Comparison of ENCODE assay signal across 26 mouse cellular contexts in the genomic region with DNA sequence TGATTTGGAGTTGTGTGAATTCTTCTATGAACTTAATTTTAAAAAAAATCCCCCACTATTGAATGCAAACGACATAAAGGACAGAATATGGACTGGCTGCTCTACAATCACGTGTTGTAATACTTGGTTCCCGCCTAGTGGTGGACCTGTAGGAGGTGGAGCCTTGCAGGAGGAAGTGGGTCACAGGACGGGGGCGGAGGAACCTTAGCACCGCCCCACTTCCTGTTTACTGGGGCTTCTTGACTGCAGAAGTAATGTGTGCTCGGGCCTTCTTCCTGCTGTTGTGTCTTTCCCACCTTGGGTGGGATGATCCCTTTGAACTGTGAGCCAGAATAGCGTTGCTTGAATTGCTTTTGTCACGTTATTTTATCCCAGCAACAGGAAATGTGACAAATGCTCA. TPM values are rescaled to one million over a fixed set of nuclear protein-coding genes. Genes with fewer than 3 reads are reported as not detected.
DNase-seq lines count a peak whose midpoint lies in the region; ATAC-seq and TF ChIP-seq lines count a peak whose summit lies in the region.
"Had no signal": no experiment of that assay in that cellular context is flagged by ENCODE, and none has a peak within 500 bp of the region (broad histone marks: within the 10 kb centered on the region; RNA-seq: fewer than 3 reads in every experiment).

No protein-coding gene starts in this region.

- no peaks in the 10 kb centered on the region for H3K27me3 ChIP-seq in MEL (ENCODE audit: control insufficient read depth in 1 of 2, insufficient read depth in 2 of 2, low read length in 2 of 2)
- H3K27me3 ChIP-seq in splenic B cell, adult 2 months (ENCODE audit: control insufficient read depth, insufficient read depth, low read length, poor library complexity, severe bottlenecking): no peaks in the 10 kb centered on the region
- H3K27me3 ChIP-seq in midbrain, embryonic 11.5 days (ENCODE audit: control insufficient read depth, insufficient read depth, low read length): no peaks in the 10 kb centered on the region
- H3K27me3 ChIP-seq: heart, embryonic 13.5 days had no signal

- DNase-seq in 416B (ENCODE audit: low read depth) (peak; percentile 5), MEL (ENCODE audit: low read depth, low spot score) (peak; percentile 4)
- peak; percentile 48 to 54 for DNase-seq in B cell, adult 2 months
- peak; percentile 8 for DNase-seq in splenic B cell, adult 2 months (ENCODE audit: low read depth, low spot score)
- no peak for DNase-seq in midbrain, embryonic 11.5 days (ENCODE audit: low spot score, missing footprints)
- no peak for DNase-seq in frontal cortex, adult 2 months (ENCODE audit: extremely low spot score in 1 of 2, low spot score in 1 of 2)
- DNase-seq in heart, adult 18-20 months: no peak
- DNase-seq: adrenal gland, adult 8-10 months; adrenal gland, postnatal 25 days; cerebellum, adult 11-12 months; cerebellum, adult 8-10 months; cerebellum, postnatal 10 days; cerebellum, postnatal 36 days; forebrain, postnatal 0 days; gastrocnemius, postnatal 25 days; heart, adult 2 months; heart, postnatal 14 days; heart, postnatal 4 days had no signal

- H3K9me3 ChIP-seq in MEL (replicated peaks; ENCODE audit: insufficient read depth, low read length): no peaks in the 10 kb centered on the region
- H3K9me3 ChIP-seq in midbrain, embryonic 11.5 days (ENCODE audit: control insufficient read depth, low read length): no peaks in the 10 kb centered on the region; the same call in 1 of the 2 replicates
- H3K9me3 ChIP-seq: heart, embryonic 10.5 days had no signal

- no peak for ATAC-seq in midbrain, embryonic 11.5 days (ENCODE audit: low FRiP score)
- ATAC-seq: activated CD4-positive, CD25-positive, alpha-beta regulatory T cell, adult 4 months; forebrain, embryonic 14.5 days; forebrain, postnatal 0 days; intestine, postnatal 0 days; Patski had no signal

- no peak overlapping the region for H3K9ac ChIP-seq in MEL (ENCODE audit: control insufficient read depth, low read depth, low read length, poor library complexity, severe bottlenecking)
- no peak overlapping the region for H3K9ac ChIP-seq in midbrain, embryonic 11.5 days (ENCODE audit: low read length)
- H3K9ac ChIP-seq: forebrain, postnatal 0 days; heart, embryonic 13.5 days; hindbrain, embryonic 14.5 days had no signal

- no peaks in the 10 kb centered on the region for H3K36me3 ChIP-seq in MEL (ENCODE audit: control insufficient read depth in 1 of 2, insufficient read depth in 2 of 2, low read length in 2 of 2)
- no peaks in the 10 kb centered on the region for H3K36me3 ChIP-seq in splenic B cell, adult 2 months (ENCODE audit: control insufficient read depth, insufficient read depth, low read length, poor library complexity, severe bottlenecking)
- no peaks in the 10 kb centered on the region for H3K36me3 ChIP-seq in midbrain, embryonic 11.5 days (ENCODE audit: control insufficient read depth, insufficient read depth, low read length)
- H3K36me3 ChIP-seq: heart, embryonic 10.5 days; heart, embryonic 13.5 days had no signal

- no peak for TF ChIP-seq EP300 in MEL (IDR thresholded peaks at IDR 0.05; ENCODE audit: low read depth in 1 of 2, low read length in 2 of 2)

- TF ChIP-seq RAD21 in MEL (IDR thresholded peaks at IDR 0.05; ENCODE audit: low read depth, low read length): no peak

- 89% methylated on average over 9 of the region's 9 CpGs for WGBS in midbrain, embryonic 11.5 days

- H3K79me2 ChIP-seq in MEL (ENCODE audit: control insufficient read depth, insufficient read depth, low read length, poor library complexity): no peaks in the 10 kb centered on the region

- TF ChIP-seq POLR2A in MEL (IDR thresholded peaks at IDR 0.05; ENCODE audit: control insufficient read depth in 1 of 2, insufficient read depth in 1 of 2, low read depth in 1 of 2, low read length in 2 of 2, poor library complexity in 1 of 2): no peak

- no peaks in the 10 kb centered on the region for H3K4me1 ChIP-seq in MEL (ENCODE audit: control insufficient read depth in 1 of 2, insufficient read depth in 2 of 2, low read length in 2 of 2)
- no peaks in the 10 kb centered on the region for H3K4me1 ChIP-seq in midbrain, embryonic 11.5 days (ENCODE audit: control insufficient read depth, insufficient read depth, low read length)
- H3K4me1 ChIP-seq: heart, embryonic 10.5 days; heart, embryonic 13.5 days had no signal

- no peak for TF ChIP-seq CTCF in MEL (IDR thresholded peaks at IDR 0.05 in 2 of 3, conservative IDR thresholded peaks at IDR 0.05 in 1 of 3; ENCODE audit: control insufficient read depth in 1 of 3, insufficient read depth in 1 of 3, low read depth in 2 of 3, low read length in 3 of 3, poor library complexity in 1 of 3, severe bottlenecking in 1 of 3)

- H3K4me3 ChIP-seq in MEL (ENCODE audit: control insufficient read depth in 1 of 2, insufficient read depth in 1 of 2, low read depth in 2 of 2, low read length in 2 of 2): no peak overlapping the region
- H3K4me3 ChIP-seq in midbrain, embryonic 11.5 days (ENCODE audit: low read depth, low read length): no peak overlapping the region
- H3K4me3 ChIP-seq: heart, adult 2 months; heart, embryonic 10.5 days; heart, embryonic 13.5 days had no signal

- no peak overlapping the region for H3K27ac ChIP-seq in MEL (ENCODE audit: control insufficient read depth, low read depth, low read length)
- H3K27ac ChIP-seq in midbrain, embryonic 11.5 days (ENCODE audit: low read depth, low read length): no peak overlapping the region
- H3K27ac ChIP-seq: heart, adult 2 months; heart, embryonic 10.5 days; heart, embryonic 13.5 days; hindbrain, embryonic 14.5 days had no signal

- H3K4me2 ChIP-seq in midbrain, embryonic 11.5 days: no peak overlapping the region
- H3K4me2 ChIP-seq: heart, embryonic 13.5 days; hindbrain, embryonic 14.5 days had no signal

TF ChIP-seq in MEL, 35 proteins besides CTCF, POLR2A, EP300 and RAD21:
- TF ChIP-seq MYC (IDR thresholded peaks at IDR 0.05; ENCODE audit: low read depth, low read length) (no peak), ZMIZ1 (IDR thresholded peaks at IDR 0.05; ENCODE audit: low read depth, low read length) (no peak), SIN3A (IDR thresholded peaks at IDR 0.05; ENCODE audit: low read length) (no peak), MAFK (IDR thresholded peaks at IDR 0.05; ENCODE audit: borderline replicate concordance, low read depth, low read length) (no peak), MEF2A (IDR thresholded peaks at IDR 0.05; ENCODE audit: extremely low read depth, insufficient replicate concordance, low read depth, low read length, poor library complexity, severe bottlenecking) (no peak), KAT2A (conservative IDR thresholded peaks at IDR 0.05; ENCODE audit: low read depth, low read length) (no peak), NELFE (IDR thresholded peaks at IDR 0.05; ENCODE audit: low read depth, low read length) (no peak), POLR2AphosphoS2 (IDR thresholded peaks at IDR 0.05; ENCODE audit: low read length) (no peak), ZC3H11A (IDR thresholded peaks at IDR 0.05; ENCODE audit: low read depth, low read length) (no peak), RCOR1 (IDR thresholded peaks at IDR 0.05; ENCODE audit: low read depth, low read length) (no peak), E2F4 (IDR thresholded peaks at IDR 0.05; ENCODE audit: borderline replicate concordance, low read depth, low read length) (no peak), MAX (IDR thresholded peaks at IDR 0.05; ENCODE audit: low read length) (no peak), GABPA (IDR thresholded peaks at IDR 0.05; ENCODE audit: low read depth, low read length) (no peak), USF1 (IDR thresholded peaks at IDR 0.05; ENCODE audit: low read depth, low read length) (no peak), ELF1 (IDR thresholded peaks at IDR 0.05; ENCODE audit: low read depth, low read length) (no peak)

RNA-seq across cellular contexts. Expression of a gene that starts 52.2 kb away (rescaled TPM):
- not detected in 2 replicates for total RNA-seq in MEL (2012; rRNA removed)
- not detected for polyA plus RNA-seq in MEL (2012; ENCODE audit: insufficient read depth in 1 of 2, insufficient read length in 2 of 2, low read depth in 1 of 2, low replicate concordance in 2 of 2, missing spikeins in 1 of 2)
- 12.0 and 13.0 TPM in 2 replicates for polyA plus RNA-seq in midbrain, embryonic 11.5 days (2014; fragmentation: Nextera tagmentation; extraction: Ambion mirVana)
- 22.4 and 24.7 TPM in 2 replicates for polyA plus RNA-seq in frontal cortex, adult 2 months (2012; rRNA removed)
- total RNA-seq in heart, adult 18-20 months (2021): 1 to 10 TPM; 3.0 to 3.9 TPM
- total RNA-seq: gastrocnemius, adult 8-10 months; gastrocnemius, postnatal 25 days had no signal
- polyA plus RNA-seq: Patski had no signal

Comparison
In these comparisons a context has a peak if more than half of its experiments do, and no peak if none do; other contexts are left out.
1. DNase-seq: peak in 416B (single experiment), B cell, adult 2 months (2 of 2), MEL (single experiment) and splenic B cell, adult 2 months (single experiment); none in midbrain, embryonic 11.5 days (single experiment), frontal cortex, adult 2 months (0 of 2) and heart, adult 18-20 months (0 of 2).
2. RNA of a gene that starts 52.2 kb away (polyA plus RNA-seq): 22.4 to 24.7 TPM in frontal cortex, adult 2 months and 12.0 to 13.0 TPM in midbrain, embryonic 11.5 days; not detected in MEL; every median in the first group is over 10 times any median in the second.